Mouse (Mus musculus) hindlimb bud, embryonic 11.5 days (tissue): ENCODE results near the gene Ttll8.

Source experiments
- DNase-seq: peaks from one replicate; pipeline ENCODE4 v3.0.0-alpha.2; 2012; ENCODE audit warnings: low read depth, low spot score; ENCODE audit errors: extremely low spot score

Ttll8 gene

DNA sequence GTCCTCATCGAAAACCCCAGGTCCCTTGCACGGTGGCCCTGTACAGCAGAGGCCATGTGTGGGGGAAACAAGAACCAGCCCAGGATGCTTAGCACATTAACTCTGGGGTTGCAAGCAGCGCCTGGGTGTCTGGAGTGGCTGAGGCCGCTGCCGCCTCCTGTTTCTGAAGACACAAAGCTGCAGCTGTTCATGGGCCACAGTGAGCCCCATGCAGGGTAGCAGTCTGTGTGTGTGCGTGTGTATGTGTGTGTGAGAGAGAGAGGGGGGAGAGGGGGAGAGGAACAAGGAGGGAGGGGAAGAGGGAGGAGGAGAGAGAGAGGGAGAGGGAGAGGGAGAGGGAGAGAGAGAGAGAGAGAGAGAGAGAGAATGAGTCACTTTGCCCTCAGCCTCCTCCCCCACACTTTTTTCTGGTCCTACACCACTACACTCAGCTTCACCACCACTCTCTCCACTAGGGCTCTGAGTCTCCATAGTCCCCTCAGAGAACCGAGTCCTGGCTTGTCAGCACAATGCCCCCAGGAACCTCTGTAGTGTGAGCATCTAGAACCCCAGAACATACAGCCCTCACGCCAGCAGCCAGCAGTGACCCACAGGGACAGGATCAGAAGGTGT lies 110.6 kb downstream of the Ttll8 start:
- no peak for DNase-seq

DNA sequence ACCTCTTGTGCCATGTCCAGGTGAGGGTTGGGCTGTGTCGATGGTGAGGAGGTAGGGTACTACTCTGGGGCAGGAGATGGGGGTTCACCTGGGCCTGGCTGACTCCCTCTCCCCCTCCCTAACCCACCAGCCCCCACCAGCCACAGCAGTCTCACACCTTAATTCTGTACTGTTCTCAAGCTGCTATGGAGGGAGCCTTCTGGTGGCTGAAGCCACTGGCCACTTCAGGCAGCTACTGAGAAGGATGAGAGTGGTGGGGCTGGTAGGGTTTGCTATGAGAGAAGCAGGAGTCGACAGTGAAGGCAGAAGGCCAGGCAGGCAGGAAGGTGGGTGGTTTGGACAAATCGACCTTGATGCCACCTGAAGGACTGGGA lies 111.9 kb downstream of the Ttll8 start:
- DNase-seq = no peak

- DNase-seq = no peak
These were observed 112.5 kb downstream of the Ttll8 start for GRCm38 (mm10) chr15:88841580-88842299.

DNA sequence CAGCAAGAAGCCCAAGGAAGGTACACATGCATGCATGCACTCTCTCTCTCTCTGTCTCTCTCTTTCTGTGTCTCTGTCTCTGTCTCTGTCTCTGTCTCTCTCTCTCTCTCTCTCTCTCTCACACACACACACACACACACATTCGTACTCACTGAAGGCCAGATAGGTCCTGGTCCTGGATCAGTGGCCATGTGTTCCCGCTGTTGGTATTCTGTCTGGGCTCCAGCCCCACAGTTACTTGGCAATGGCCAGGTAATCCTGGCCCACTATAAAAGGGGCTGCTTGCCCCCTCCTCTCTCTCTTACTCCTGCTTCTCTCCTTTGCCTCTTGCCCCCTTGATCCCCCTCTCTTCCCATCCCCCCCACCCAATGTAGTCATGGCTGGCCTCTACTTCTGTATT lies 113.1 kb downstream of the Ttll8 start:
- no peak for DNase-seq
